Mouse (Mus musculus) embryonic facial prominence, embryonic 11.5 days (tissue): ENCODE measurements around the gene Map4k3. TPM values are rescaled to one million over a fixed set of nuclear protein-coding genes. Genes with fewer than 3 reads are reported as not detected.

Experiments
- ATAC-seq: fragments of 200-750 bp; cut with Nextera tagmentation; replicated peaks from 2 replicates; pipeline ENCODE4 v1.8.0; 2017; ENCODE audit warnings: low read depth; ENCODE audit not compliant: insufficient number of reproducible peaks, low FRiP score, low TSS enrichment
- DNase-seq: peaks from one replicate; pipeline ENCODE4 v3.0.0-alpha.2; 2015; ENCODE audit warnings: low spot score
- H3K27ac ChIP-seq: fragments of 300-500 bp; sonication (generic); replicated peaks from 2 replicates; pipeline ENCODE4 v1.5.1; 2014; ENCODE audit warnings: mild to moderate bottlenecking, low read depth, low read length, control low read depth
- H3K27me3 ChIP-seq: fragments of 300-500 bp; sonication (generic); 2 replicates; pipeline ENCODE4 v1.6.1; 2014; ENCODE audit warnings: mild to moderate bottlenecking, low read length, moderate library complexity, mixed read lengths; ENCODE audit not compliant: control insufficient read depth, insufficient read depth
- H3K36me3 ChIP-seq: fragments of 300-500 bp; sonication (generic); replicated peaks from 2 replicates; pipeline ENCODE4 v1.6.1; 2014; ENCODE audit warnings: low read depth, mild to moderate bottlenecking, low read length, moderate library complexity, mixed read lengths; ENCODE audit not compliant: control insufficient read depth, insufficient read depth
- H3K4me1 ChIP-seq: fragments of 300-500 bp; sonication (generic); 2 replicates; pipeline ENCODE4 v1.6.1; 2014; ENCODE audit warnings: low read length, mixed read lengths; ENCODE audit not compliant: control insufficient read depth, insufficient read depth
- H3K4me2 ChIP-seq: fragments of 300-500 bp; sonication (generic); 2 replicates; pipeline ENCODE4 v1.6.1; 2014; ENCODE audit warnings: low read depth, mild to moderate bottlenecking, control low read depth, low read length, moderate library complexity
- H3K4me3 ChIP-seq: fragments of 300-500 bp; sonication (generic); 2 replicates; pipeline ENCODE4 v1.5.1; 2014; ENCODE audit warnings: low read depth, low read length, control low read depth
- H3K9ac ChIP-seq: fragments of 300-500 bp; sonication (generic); replicated peaks from 2 replicates; pipeline ENCODE4 v1.6.1; 2014; ENCODE audit warnings: mild to moderate bottlenecking, control low read depth, low read length
- H3K9me3 ChIP-seq: fragments of 300-500 bp; sonication (generic); replicated peaks from 2 replicates; pipeline ENCODE4 v1.6.1; 2016; ENCODE audit warnings: mild to moderate bottlenecking, low read length, inconsistent platforms, mixed read lengths; ENCODE audit not compliant: control insufficient read depth
- WGBS: fragments of 180-500 bp; shearing (Covaris S2); extraction: QIAGEN DNeasy Blood & Tissue Kit; methylation state at CpG from one replicate; pipeline ENCODE4 v1.1.7; 2014; 5-methylcytosine and 5-hydroxymethylcytosine counted together
- polyA plus RNA-seq: library from polyadenylated mRNA; unstranded; fragments of >200 nt; fragmentation: Nextera tagmentation; extraction: Ambion mirVana; gene quantifications from 2 replicates; pipeline ENCODE4 v1.2.1, GENCODE M21; 2014

Map4k3 gene
- polyA plus RNA-seq, 1 experiment from 2014 or later = 30.6 TPM

- Histone ChIP-seq H3K4me2 (peak overlapping the region; percentile 57), H3K4me1 (no peaks in the 10 kb centered on the region), H3K9me3 (no peaks in the 10 kb centered on the region), H3K27me3 (no peaks in the 10 kb centered on the region), H3K9ac (peak overlapping the region; percentile 73), H3K27ac (no peak overlapping the region), H3K4me3 (peak overlapping the region; percentile 66), H3K36me3 (no peaks in the 10 kb centered on the region)
- WGBS = 3% methylated on average over 35 of the region's 35 CpGs
- DNase-seq = peak; percentile 92
- peak; percentile 76 for ATAC-seq
Observed at GRCm38 (mm10) chr17:80553318-80554270, 174.7 kb downstream of the Map4k3 start.

- Histone ChIP-seq H3K9me3 (no peaks in the 10 kb centered on the region), H3K4me1 (no peaks in the 10 kb centered on the region), H3K27me3 (no peaks in the 10 kb centered on the region), H3K4me2 (no peak overlapping the region), H3K9ac (peak overlapping the region; percentile 73; the same call in 1 of the 2 replicates), H3K36me3 (no peaks in the 10 kb centered on the region), H3K27ac (no peak overlapping the region), H3K4me3 (no peak overlapping the region)
- 85% methylated on average over 4 of the region's 4 CpGs for WGBS
- DNase-seq (no peak), ATAC-seq (no peak)
Observed at GRCm38 (mm10) chr17:80552653-80553052, 175.6 kb downstream of the Map4k3 start.

- Histone ChIP-seq H3K27me3 (no peaks in the 10 kb centered on the region), H3K4me3 (no peak overlapping the region), H3K9ac (no peak overlapping the region), H3K4me1 (no peaks in the 10 kb centered on the region), H3K4me2 (no peak overlapping the region), H3K9me3 (no peaks in the 10 kb centered on the region), H3K27ac (no peak overlapping the region), H3K36me3 (no peaks in the 10 kb centered on the region)
- DNase-seq = no peak
- no peak for ATAC-seq
- 83% methylated on average over 15 of the region's 15 CpGs for WGBS
Observed at GRCm38 (mm10) chr17:80550981-80551380, 177.3 kb downstream of the Map4k3 start.

- WGBS = 87% methylated on average over 2 of the region's 2 CpGs
- H3K36me3 ChIP-seq = no peaks in the 10 kb centered on the region
- H3K4me3 ChIP-seq = no peak overlapping the region
- H3K9me3 ChIP-seq = no peaks in the 10 kb centered on the region
- no peak overlapping the region for H3K4me2 ChIP-seq
- H3K4me1 ChIP-seq = no peaks in the 10 kb centered on the region
- no peak for DNase-seq
- ATAC-seq = no peak
- no peak overlapping the region for H3K27ac ChIP-seq
- no peak overlapping the region for H3K9ac ChIP-seq
- no peaks in the 10 kb centered on the region for H3K27me3 ChIP-seq
Observed at GRCm38 (mm10) chr17:80546846-80547245, 181.4 kb downstream of the Map4k3 start.

GRCm38 (mm10) chr17:80546227-80546626, 182.1 kb downstream of the Map4k3 start:
- H3K4me2 ChIP-seq = no peak overlapping the region
- no peak for ATAC-seq
- no peak overlapping the region for H3K27ac ChIP-seq
- H3K9ac ChIP-seq = no peak overlapping the region
- no peaks in the 10 kb centered on the region for H3K36me3 ChIP-seq
- no peaks in the 10 kb centered on the region for H3K27me3 ChIP-seq
- no peaks in the 10 kb centered on the region for H3K9me3 ChIP-seq
- no peak overlapping the region for H3K4me3 ChIP-seq
- WGBS = 85% methylated on average over 8 of the region's 8 CpGs
- no peaks in the 10 kb centered on the region for H3K4me1 ChIP-seq
- DNase-seq = no peak

GRCm38 (mm10) chr17:80543646-80544045, 184.6 kb downstream of the Map4k3 start:
- DNase-seq (no peak), ATAC-seq (no peak)
- Histone ChIP-seq H3K4me3 (no peak overlapping the region), H3K4me2 (no peak overlapping the region), H3K27ac (no peak overlapping the region), H3K9me3 (no peaks in the 10 kb centered on the region), H3K36me3 (no peaks in the 10 kb centered on the region), H3K27me3 (no peaks in the 10 kb centered on the region), H3K9ac (no peak overlapping the region), H3K4me1 (no peaks in the 10 kb centered on the region)
- 88% methylated on average over 20 of the region's 20 CpGs for WGBS

- WGBS = 56% methylated on average over 6 of the region's 6 CpGs
- H3K9ac ChIP-seq = no peak overlapping the region
- no peak overlapping the region for H3K4me2 ChIP-seq
- no peaks in the 10 kb centered on the region for H3K9me3 ChIP-seq
- no peaks in the 10 kb centered on the region for H3K36me3 ChIP-seq
- no peak for ATAC-seq
- no peak overlapping the region for H3K4me3 ChIP-seq
- no peaks in the 10 kb centered on the region for H3K27me3 ChIP-seq
- H3K4me1 ChIP-seq = no peaks in the 10 kb centered on the region
- H3K27ac ChIP-seq = no peak overlapping the region
- no peak for DNase-seq
Observed at GRCm38 (mm10) chr17:80537136-80537535, 191.1 kb downstream of the Map4k3 start.

GRCm38 (mm10) chr17:80535633-80536032, 192.7 kb downstream of the Map4k3 start:
- Histone ChIP-seq H3K27ac (no peak overlapping the region), H3K9ac (no peak overlapping the region), H3K9me3 (no peaks in the 10 kb centered on the region), H3K36me3 (no peaks in the 10 kb centered on the region), H3K4me3 (no peak overlapping the region), H3K4me1 (no peaks in the 10 kb centered on the region), H3K4me2 (no peak overlapping the region), H3K27me3 (no peaks in the 10 kb centered on the region)
- no peak for ATAC-seq
- no peak for DNase-seq
- 83% methylated on average over 6 of the region's 6 CpGs for WGBS
